Mouse (Mus musculus) cerebellum, postnatal 25 days (tissue): ENCODE measurements at regions not wholly inside any gene's neighbourhood (a gene's known extent, or its start where the extent isn't known, plus 50 kb on each side); places are given as distances from the start of the nearest gene placed in this dataset.

Experiments used
- DNase-seq, 2 experiments: peaks; one replicate each; pipeline ENCODE4 v3.0.0; 2021; ENCODE audit warnings: mixed read lengths in 2 of 2

GRCm38 (mm10) chr12:25173064-25173463, 76.1 kb upstream of the Id2 start:
- DNase-seq: no peak

GRCm38 (mm10) chr12:25172450-25172849, 75.5 kb upstream of the Id2 start:
- no peak for DNase-seq

- no peak for DNase-seq
These were observed 72.7 kb upstream of the Id2 start for GRCm38 (mm10) chr12:25169611-25170010.

- no peak for DNase-seq
These were observed 71.2 kb upstream of the Id2 start for GRCm38 (mm10) chr12:25168213-25168545.

- DNase-seq: no peak
These were observed 70.7 kb upstream of the Id2 start for GRCm38 (mm10) chr12:25167504-25168212.

- DNase-seq: no peak
These were observed 69.6 kb upstream of the Id2 start for GRCm38 (mm10) chr12:25166525-25166924.

- DNase-seq: no peak
These were observed 68.7 kb upstream of the Id2 start for GRCm38 (mm10) chr12:25165650-25166049.

GRCm38 (mm10) chr12:25164724-25165123, 67.8 kb upstream of the Id2 start:
- no peak for DNase-seq

- DNase-seq: no peak
These were observed 66.6 kb upstream of the Id2 start for GRCm38 (mm10) chr12:25163541-25163940.

- no peak for DNase-seq
These were observed 65.9 kb upstream of the Id2 start for GRCm38 (mm10) chr12:25162843-25163242.

GRCm38 (mm10) chr12:25161939-25162338, 65.0 kb upstream of the Id2 start:
- DNase-seq: no peak

GRCm38 (mm10) chr12:25160990-25161843, 64.3 kb upstream of the Id2 start:
- no peak for DNase-seq

- DNase-seq: no peak
These were observed 62.2 kb upstream of the Id2 start for GRCm38 (mm10) chr12:25159091-25159490.

- DNase-seq: no peak
These were observed 60.3 kb upstream of the Id2 start for GRCm38 (mm10) chr12:25157238-25157637.

- no peak for DNase-seq
These were observed 58.5 kb upstream of the Id2 start for GRCm38 (mm10) chr12:25155396-25155795.

GRCm38 (mm10) chr12:25148099-25148498, 51.2 kb upstream of the Id2 start:
- no peak for DNase-seq
